Mouse (Mus musculus): Measurements from ENCODE around the gene Stoml1. TPM values are rescaled to one million over a fixed set of nuclear protein-coding genes. Genes with fewer than 3 reads are reported as not detected.
A peak's percentile ranks its signal among the peaks of the same experiment; 100 is the strongest.

Stoml1 gene
- total and polyA plus RNA-seq, 3 experiments: 35.4 to 40.7 (median 35.4) TPM

- H3K4me2 ChIP-seq (ENCODE audit: insufficient read depth, low read depth, poor library complexity, severe bottlenecking): peak overlapping the region; percentile 95
- H3K4me1 ChIP-seq (ENCODE audit: control insufficient read depth in 1 of 2, insufficient read depth in 2 of 2): peaks cover 12 to 55% of the 10 kb centered on the region in 2 experiments
- DNase-seq (ENCODE audit: extremely low read depth): peak; percentile 93
- H3K36me3 ChIP-seq (replicated peaks in 1 of 2; ENCODE audit: control insufficient read depth in 1 of 2, insufficient read depth in 1 of 2, low read length in 1 of 2): peaks cover 12 to 29% of the 10 kb centered on the region in 2 experiments
- dilution Hi-C loops (cut with MboI; ENCODE audit: extremely low pct_ligation_motif_present, extremely low pct_unique_long_range_greater_than_20kb, low sequenced_read_pairs) (no loop called here), in situ Hi-C loops (cut with MboI; ENCODE audit: low pct_ligation_motif_present, low pct_unique_long_range_greater_than_20kb, low sequenced_read_pairs) (loop anchor here (5.0 kb wide), 1 partner anchor 35 kb away; no protein-coding TSS in a partner anchor)
- peak overlapping the region; percentile 75 for H3K27ac ChIP-seq (ENCODE audit: insufficient read depth, low read depth)
- TF ChIP-seq ZKSCAN1 (IDR thresholded peaks at IDR 0.05; ENCODE audit: borderline replicate concordance, low read depth, low read length): no peak
- peak; percentile 36; the same call in 1 of the 2 replicates for TF ChIP-seq ELF1 (IDR thresholded peaks at IDR 0.05; ENCODE audit: low read depth, low read length)
- peak; percentile 84 for TF ChIP-seq UBTF (IDR thresholded peaks at IDR 0.05; ENCODE audit: low read depth, low read length)
- no peak for TF ChIP-seq NRF1 (IDR thresholded peaks at IDR 0.05; ENCODE audit: low read depth, low read length)
- no peak; the same call in 1 of the 2 replicates for TF ChIP-seq BHLHE40 (IDR thresholded peaks at IDR 0.05; ENCODE audit: low read depth, low read length)
- peak; percentile 83; the same call in 1 of the 2 replicates for TF ChIP-seq MYC (IDR thresholded peaks at IDR 0.05; ENCODE audit: low read depth, low read length)
- no peak for TF ChIP-seq CHD2 (IDR thresholded peaks at IDR 0.05; ENCODE audit: low read length)
- no peak for TF ChIP-seq IRF4 (IDR thresholded peaks at IDR 0.05; ENCODE audit: low read depth, low read length)
- TF ChIP-seq POLR2A (IDR thresholded peaks at IDR 0.05; ENCODE audit: low read depth, low read length): peak; percentile 63
- TF ChIP-seq JUN (IDR thresholded peaks at IDR 0.05; ENCODE audit: insufficient read depth, low read depth, low read length): no peak
- peak; percentile 34 for TF ChIP-seq ZC3H11A (IDR thresholded peaks at IDR 0.05; ENCODE audit: low read depth, low read length)
- TF ChIP-seq MAZ (IDR thresholded peaks at IDR 0.05; ENCODE audit: low read depth, low read length): no peak
- TF ChIP-seq KAT2A (IDR thresholded peaks at IDR 0.05; ENCODE audit: insufficient replicate concordance, low read length): no peak
- TF ChIP-seq SMC3 (IDR thresholded peaks at IDR 0.05; ENCODE audit: low read depth, low read length): peak; percentile 97
- no peak; the same call in 1 of the 2 replicates for TF ChIP-seq MEF2A (IDR thresholded peaks at IDR 0.05; ENCODE audit: borderline replicate concordance, low read depth, low read length)
- no peak for TF ChIP-seq RCOR1 (conservative IDR thresholded peaks at IDR 0.05; ENCODE audit: low read depth, low read length)
- no peak for TF ChIP-seq TBP (conservative IDR thresholded peaks at IDR 0.05; ENCODE audit: low read depth, low read length)
- peak; percentile 70 for TF ChIP-seq SIN3A (IDR thresholded peaks at IDR 0.05; ENCODE audit: low read length)
- no peak for TF ChIP-seq POLR2AphosphoS2 (IDR thresholded peaks at IDR 0.05; ENCODE audit: low read depth, low read length)
- TF ChIP-seq JUND (conservative IDR thresholded peaks at IDR 0.05; ENCODE audit: low read depth, low read length): no peak
- TF ChIP-seq CHD1 (IDR thresholded peaks at IDR 0.05; ENCODE audit: low read depth, low read length): no peak
- no peak for TF ChIP-seq HCFC1 (IDR thresholded peaks at IDR 0.05; ENCODE audit: low read depth, low read length)
- TF ChIP-seq ETS1 (conservative IDR thresholded peaks at IDR 0.05; ENCODE audit: low read depth, low read length): no peak
- TF ChIP-seq MXI1 (IDR thresholded peaks at IDR 0.05; ENCODE audit: low read depth, low read length): peak; percentile 71; the same call in 1 of the 2 replicates
- peak; percentile 66; the same call in 1 of the 2 replicates for TF ChIP-seq TCF12 (IDR thresholded peaks at IDR 0.05; ENCODE audit: low read depth, low read length)
- TF ChIP-seq MAX (IDR thresholded peaks at IDR 0.05; ENCODE audit: low read length): peak; percentile 89
- TF ChIP-seq USF2 (conservative IDR thresholded peaks at IDR 0.05; ENCODE audit: low read depth, low read length): no peak
- TF ChIP-seq ZNF384 (IDR thresholded peaks at IDR 0.05; ENCODE audit: low read depth, low read length): 0 out of 2 replicates have a peak, but pooled peaks have one; percentile 15
- peak in 1 of 2 experiments; percentile 98; a peak in 2 of 4 replicates for TF ChIP-seq CTCF (conservative IDR thresholded peaks at IDR 0.05 in 1 of 2, IDR thresholded peaks at IDR 0.05 in 1 of 2; ENCODE audit: low read depth in 2 of 2, low read length in 2 of 2)
- TF ChIP-seq RAD21 (IDR thresholded peaks at IDR 0.05; ENCODE audit: low read depth, low read length): peak; percentile 96
- no peaks in the 10 kb centered on the region for H3K9me3 ChIP-seq (replicated peaks; ENCODE audit: low read length)
- H3K27me3 ChIP-seq (replicated peaks): no peaks in the 10 kb centered on the region
- H3K4me3 ChIP-seq (replicated peaks in 1 of 3; ENCODE audit: low read depth in 2 of 3, low read length in 2 of 3, poor library complexity in 1 of 3): peak overlapping the region; percentile 62 to 89 (median 73)
- H3K79me2 ChIP-seq (replicated peaks; ENCODE audit: control insufficient read depth, extremely low read depth, insufficient read depth, poor library complexity, severe bottlenecking): peaks cover 52% of the 10 kb centered on the region
- peak overlapping the region; percentile 86 for H3K9ac ChIP-seq (ENCODE audit: insufficient read depth, low read depth)
Measured at GRCm38 (mm10) chr9:58247064-58247759, 5.8 kb upstream of the Stoml1 start.
